Mouse (Mus musculus): Measurements from ENCODE around the gene Speer4d.
"Not testable (repeated sequence)": the region's sequence is repeated elsewhere in the genome, so short reads cannot be mapped to it uniquely, and the experiment has no call there.

Gene Speer4d

DNA sequence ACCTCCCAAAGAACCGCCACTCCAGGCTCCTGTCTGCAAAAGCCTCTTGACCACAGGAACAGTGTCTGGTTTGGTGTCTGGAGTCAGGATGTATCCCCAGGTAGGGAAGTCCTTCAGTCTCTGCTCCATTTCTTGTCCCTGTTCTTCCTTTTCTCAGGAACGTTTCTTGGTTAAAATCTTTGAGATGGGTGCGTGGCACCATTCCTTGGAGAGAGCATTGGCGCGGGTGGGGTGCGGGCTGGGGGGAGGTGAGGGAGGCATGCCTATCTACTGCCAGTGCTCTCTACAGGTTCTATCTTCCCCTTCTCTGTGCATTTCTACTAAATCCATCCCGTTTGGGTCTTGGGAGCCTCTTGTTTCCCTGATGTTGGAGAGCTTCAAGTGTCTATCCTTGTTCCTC lies 45.0 kb downstream of the Speer4d start:
- DNase-seq (ENCODE audit: low read depth, low spot score): not testable (repeated sequence)

DNA sequence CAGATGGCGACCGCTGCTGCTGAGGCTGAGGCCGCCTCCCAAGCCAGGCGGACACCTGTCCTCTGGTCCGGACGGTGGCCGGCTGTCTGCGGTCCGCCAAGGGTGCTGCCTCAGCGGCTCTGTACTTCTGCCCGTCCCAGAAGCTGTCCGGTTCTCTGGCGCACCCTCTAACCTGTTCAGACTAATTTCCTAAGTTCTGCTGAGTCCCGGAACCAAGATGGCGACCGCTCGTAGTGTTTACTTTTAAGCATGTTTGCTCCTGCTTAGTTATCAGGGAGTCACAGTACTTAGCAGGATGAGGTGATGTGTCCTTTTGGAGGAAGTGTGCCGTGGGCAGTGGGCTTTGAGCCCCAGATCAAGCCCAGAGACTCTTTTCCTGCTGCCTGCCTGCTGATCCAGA lies 51.9 kb downstream of the Speer4d start:
- DNase-seq (ENCODE audit: low read depth, low spot score): not testable (repeated sequence)
